Mouse (Mus musculus) thymus, postnatal 0 days (tissue): ENCODE measurements around the gene Otulinl. TPM values are rescaled to one million over a fixed set of nuclear protein-coding genes. Genes with fewer than 3 reads are reported as not detected.

ENCODE experiments used
- DNase-seq: peaks from one replicate; pipeline ENCODE4 v3.0.0-alpha.2; 2015; ENCODE audit warnings: low spot score
- polyA plus RNA-seq: library from polyadenylated mRNA; unstranded; fragments of >200 nt; fragmentation: Nextera tagmentation; extraction: Ambion mirVana; gene quantifications from 2 replicates; pipeline ENCODE4 v1.2.1, GENCODE M21; 2015

Otulinl gene
- polyA plus RNA-seq, 1 experiment from 2014 or later: 97.4 TPM

DNA sequence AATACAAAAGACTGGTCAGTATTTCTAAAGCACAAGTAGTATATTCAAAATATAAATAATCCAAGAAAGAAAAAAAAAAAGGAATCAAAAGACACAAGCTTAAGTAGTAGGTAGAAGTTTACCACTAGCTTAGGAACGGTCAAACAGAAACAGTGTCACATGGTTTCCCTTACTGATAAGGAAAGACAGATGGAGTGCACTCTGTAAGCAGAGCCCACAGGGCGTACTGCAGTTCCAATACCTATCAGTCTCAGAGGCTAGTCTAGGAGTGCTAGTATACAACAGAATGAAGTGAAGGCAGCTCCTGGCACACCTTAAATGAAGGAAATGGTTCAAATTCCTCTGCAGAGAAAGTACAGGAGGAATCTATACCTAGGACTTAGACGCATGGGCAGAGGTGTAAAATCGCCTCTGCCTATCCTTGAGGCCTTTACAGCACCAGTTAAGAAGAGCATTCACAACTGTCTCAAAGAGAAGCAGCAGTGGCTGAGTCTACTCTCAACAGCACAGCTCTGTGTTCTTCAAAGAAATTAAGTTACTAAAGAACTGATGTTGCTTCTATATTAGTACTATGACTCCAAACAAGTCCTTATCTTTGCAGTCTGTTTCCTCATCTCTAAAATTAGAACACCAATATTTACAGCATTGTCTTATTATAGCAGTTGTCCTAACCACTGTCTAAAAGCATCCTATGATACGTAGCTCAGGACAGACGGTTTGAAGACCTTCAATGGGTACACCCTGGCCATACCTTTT is 62.4 kb downstream of the Otulinl start:
- no peak for DNase-seq

DNA sequence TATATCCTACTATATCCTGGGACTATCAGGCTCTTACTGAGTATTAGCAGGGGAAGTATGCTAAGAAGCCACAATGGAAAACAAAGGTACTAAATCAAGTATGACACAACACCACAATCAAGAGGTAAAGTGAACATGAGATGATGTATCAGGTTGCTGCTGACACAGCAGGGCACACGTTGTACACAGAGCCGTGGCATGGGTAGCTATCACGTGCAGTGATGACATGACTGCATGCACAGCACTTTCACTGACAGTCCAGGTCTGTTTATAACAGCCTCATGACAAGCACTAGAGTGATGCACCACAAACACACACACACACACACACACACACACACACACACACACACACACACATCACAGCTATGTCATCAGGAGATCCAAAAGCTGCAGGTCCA is 64.2 kb downstream of the Otulinl start:
- no peak for DNase-seq

DNA sequence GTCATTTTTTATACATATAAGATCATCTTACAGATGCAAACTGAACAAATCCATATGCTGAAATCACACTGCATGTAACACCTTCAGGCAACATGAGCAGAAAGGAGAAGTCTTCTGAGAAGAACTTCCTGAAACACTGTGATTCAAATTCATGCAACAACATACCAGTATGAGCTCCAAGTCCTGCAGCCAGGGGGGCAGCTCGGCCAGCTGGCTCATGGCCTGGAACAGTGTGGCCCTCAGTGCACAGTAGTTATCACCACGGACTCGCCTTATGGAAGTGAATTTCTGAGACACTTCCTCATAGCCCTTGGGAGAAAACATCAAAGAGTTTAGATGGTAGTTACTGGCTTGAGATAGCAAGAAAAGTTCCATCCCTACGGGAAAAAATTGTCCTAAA is 65.2 kb downstream of the Otulinl start:
- no peak for DNase-seq

DNA sequence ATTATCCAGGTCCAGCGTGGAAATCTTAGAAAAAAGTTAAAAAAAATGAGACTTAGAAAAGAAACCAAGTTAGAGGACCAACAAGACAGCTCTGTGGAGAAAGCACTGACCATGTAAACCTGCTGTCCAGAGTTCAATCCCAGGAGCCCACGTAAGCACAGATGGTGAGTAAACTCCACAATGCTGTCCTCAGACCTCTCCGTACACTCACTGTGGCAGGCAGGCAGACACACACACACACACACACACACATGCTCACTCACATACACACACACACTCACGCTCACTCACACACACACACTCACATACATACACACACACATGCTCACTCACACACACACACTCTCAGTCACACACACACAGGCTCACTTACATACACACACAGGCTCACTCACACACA is 68.1 kb downstream of the Otulinl start:
- no peak for DNase-seq

DNA sequence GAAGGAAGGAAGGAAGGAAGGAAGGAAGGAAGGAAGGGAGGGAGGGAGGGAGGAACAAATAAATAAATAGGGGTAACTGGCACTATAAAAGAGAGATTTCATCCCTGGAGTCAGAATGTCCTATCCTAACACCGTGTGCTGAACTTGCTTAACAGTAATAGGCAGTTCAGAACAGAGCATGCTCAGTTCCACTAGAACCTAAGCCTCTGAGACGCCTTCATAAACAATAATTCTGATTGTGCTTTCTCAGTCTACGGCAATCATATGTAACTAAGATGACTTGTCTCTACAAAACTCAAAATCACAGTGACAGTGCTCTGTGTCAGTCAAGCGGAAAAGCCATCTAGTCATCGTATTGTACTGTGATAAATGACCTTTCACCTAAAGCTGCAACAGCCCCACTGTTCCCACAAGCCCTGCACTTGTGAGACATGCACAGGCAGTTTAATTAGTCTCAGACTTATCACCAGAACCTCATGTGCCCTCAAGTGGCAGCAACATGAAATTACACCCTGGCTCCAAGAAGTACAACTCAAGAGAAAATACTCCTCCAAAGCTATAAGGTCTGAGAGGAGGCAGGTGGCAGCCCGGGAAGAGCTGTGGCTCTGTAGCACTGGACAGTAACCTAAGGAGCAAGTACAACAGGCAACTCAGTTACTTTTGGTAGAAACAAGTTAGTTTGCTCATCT is 68.7 kb downstream of the Otulinl start:
- DNase-seq: peak; percentile 72

DNA sequence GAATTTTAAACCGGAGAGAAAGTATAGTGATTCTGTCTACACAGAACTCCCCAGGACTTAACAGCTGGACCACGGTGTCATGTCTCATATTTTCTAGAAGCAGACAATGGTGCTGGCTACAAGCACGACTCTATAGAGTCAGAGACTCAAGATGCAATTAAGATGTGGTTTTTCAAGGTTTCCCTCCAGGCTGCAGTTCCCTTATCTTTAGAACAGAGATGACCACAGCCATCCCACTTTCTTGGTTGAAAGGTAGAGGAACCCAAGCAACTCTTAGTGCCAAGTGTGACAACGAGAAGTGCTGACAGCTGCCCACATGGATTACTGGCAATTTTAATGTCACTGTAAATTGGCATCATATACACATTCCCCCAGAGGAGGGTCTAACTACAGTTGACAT is 71.8 kb downstream of the Otulinl start:
- no peak for DNase-seq

DNA sequence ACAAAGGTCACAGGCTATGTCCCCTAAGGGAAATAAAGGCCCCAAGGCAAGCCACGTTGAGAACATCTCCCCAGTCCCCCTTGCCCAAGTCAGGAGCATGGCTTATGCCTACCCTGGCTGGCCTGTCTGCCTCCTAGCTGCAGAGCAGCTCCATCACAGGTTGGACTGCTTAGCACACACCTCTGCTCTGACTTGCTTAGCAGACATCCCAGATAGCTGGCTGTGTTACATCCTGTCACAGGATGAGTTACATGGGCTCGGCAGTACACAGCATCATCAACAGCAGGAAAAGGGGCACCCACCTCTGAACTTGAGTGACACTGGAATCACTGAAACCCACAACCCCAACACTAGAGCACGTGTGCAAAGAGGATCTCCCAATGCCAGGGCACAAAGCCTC is 76.1 kb downstream of the Otulinl start:
- DNase-seq: no peak

Other genes starting within 250 kb of the Otulinl start
- gene Ank, start 214.9 kb downstream of the Otulinl start, polyA plus RNA-seq: 3.1 and 3.6 TPM in 2 replicates
- 50.3 and 53.0 TPM in 2 replicates for gene Otulin, start 50.9 kb downstream of the Otulinl start, polyA plus RNA-seq